Mouse (Mus musculus): ENCODE measurements at regions not wholly inside any gene's neighbourhood (a gene's known extent, or its start where the extent isn't known, plus 50 kb on each side); places are given as distances from the start of the nearest gene placed in this dataset.

- TF ChIP-seq CTCF (IDR thresholded peaks at IDR 0.05; ENCODE audit: low read depth, low read length) = no peak
- TF ChIP-seq POLR2A (IDR thresholded peaks at IDR 0.05; ENCODE audit: extremely low read depth, insufficient read depth, low read length) = no peak
Observed at GRCm38 (mm10) chr3:22008432-22008831, 68.0 kb upstream of the Tbl1xr1 start.
